Mouse (Mus musculus): ENCODE measurements at regions not wholly inside any gene's neighbourhood (a gene's known extent, or its start where the extent isn't known, plus 50 kb on each side); places are given as distances from the start of the nearest gene placed in this dataset.
"Not testable (repeated sequence)": the region's sequence is repeated elsewhere in the genome, so short reads cannot be mapped to it uniquely, and the experiment has no call there.

DNA sequence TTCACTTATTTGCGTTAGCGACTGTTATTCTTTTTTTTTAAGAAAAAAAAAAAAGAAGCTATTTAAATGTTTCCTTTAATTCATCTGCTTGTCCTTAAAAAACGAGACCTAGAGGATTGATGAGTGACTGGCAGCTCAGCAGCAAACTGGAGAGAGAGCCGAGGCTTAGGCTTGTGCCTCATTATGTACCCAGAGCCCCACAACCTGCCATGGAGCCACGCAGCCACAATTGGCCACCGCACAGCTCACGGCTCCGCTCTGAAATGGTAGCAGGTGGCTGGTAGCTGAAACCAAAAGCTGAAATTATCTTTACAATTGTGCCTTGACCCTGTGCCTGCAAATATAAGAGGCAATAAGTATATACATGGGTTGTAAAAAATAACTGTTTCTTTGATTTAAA lies 273.0 kb upstream of the Snx7 start:
- Histone ChIP-seq H3K9ac (replicated peaks) (no peak overlapping the region), H3K36me3 (replicated peaks; ENCODE audit: control insufficient read depth, insufficient read depth, low read depth) (no peaks in the 10 kb centered on the region), H3K4me3 (ENCODE audit: insufficient read depth in 1 of 2, low read depth in 2 of 2, low read length in 2 of 2) (no peak overlapping the region), H3K9me3 (ENCODE audit: control insufficient read depth, low read length) (no peaks in the 10 kb centered on the region), H3K27me3 (ENCODE audit: control insufficient read depth, insufficient read depth, low read length) (no peaks in the 10 kb centered on the region), H3K4me2 (ENCODE audit: low read depth) (no peak overlapping the region), H3K4me1 (replicated peaks; ENCODE audit: control insufficient read depth in 2 of 2, insufficient read depth in 2 of 2, low read length in 1 of 2) (no peaks in the 10 kb centered on the region), H3K27ac (no peak overlapping the region)
- no peak for ATAC-seq (ENCODE audit: insufficient read depth)
- no peak for DNase-seq (ENCODE audit: low read depth in 3 of 3, low spot score in 3 of 3)
- TF ChIP-seq CTCF (IDR thresholded peaks at IDR 0.05; ENCODE audit: low read depth) (no peak), EP300 (IDR thresholded peaks at IDR 0.05; ENCODE audit: low read depth) (no peak)
- WGBS (ENCODE audit: insufficient replicate concordance): 74% methylated on average over 8 of the region's 8 CpGs

GRCm38 (mm10) chr3:118140108-118140507 lies 271.4 kb upstream of the Snx7 start:
- no peak overlapping the region for H3K4me2 ChIP-seq (ENCODE audit: low read depth)
- no peaks in the 10 kb centered on the region for H3K27me3 ChIP-seq (ENCODE audit: control insufficient read depth, insufficient read depth, low read length)
- H3K4me3 ChIP-seq (ENCODE audit: insufficient read depth in 1 of 2, low read depth in 2 of 2, low read length in 2 of 2): no peak overlapping the region
- WGBS (ENCODE audit: insufficient replicate concordance): 53% methylated on average over 2 of the region's 2 CpGs
- ATAC-seq (ENCODE audit: insufficient read depth): no peak
- no peak for DNase-seq (ENCODE audit: low read depth in 3 of 3, low spot score in 3 of 3)
- H3K9ac ChIP-seq (replicated peaks): no peak overlapping the region
- TF ChIP-seq CTCF (IDR thresholded peaks at IDR 0.05; ENCODE audit: low read depth) (no peak), EP300 (IDR thresholded peaks at IDR 0.05; ENCODE audit: low read depth) (no peak)
- H3K9me3 ChIP-seq (ENCODE audit: control insufficient read depth, low read length): no peaks in the 10 kb centered on the region
- no peaks in the 10 kb centered on the region for H3K36me3 ChIP-seq (replicated peaks; ENCODE audit: control insufficient read depth, insufficient read depth, low read depth)
- H3K27ac ChIP-seq: no peak overlapping the region
- H3K4me1 ChIP-seq (replicated peaks; ENCODE audit: control insufficient read depth in 2 of 2, insufficient read depth in 2 of 2, low read length in 1 of 2): no peaks in the 10 kb centered on the region

DNA sequence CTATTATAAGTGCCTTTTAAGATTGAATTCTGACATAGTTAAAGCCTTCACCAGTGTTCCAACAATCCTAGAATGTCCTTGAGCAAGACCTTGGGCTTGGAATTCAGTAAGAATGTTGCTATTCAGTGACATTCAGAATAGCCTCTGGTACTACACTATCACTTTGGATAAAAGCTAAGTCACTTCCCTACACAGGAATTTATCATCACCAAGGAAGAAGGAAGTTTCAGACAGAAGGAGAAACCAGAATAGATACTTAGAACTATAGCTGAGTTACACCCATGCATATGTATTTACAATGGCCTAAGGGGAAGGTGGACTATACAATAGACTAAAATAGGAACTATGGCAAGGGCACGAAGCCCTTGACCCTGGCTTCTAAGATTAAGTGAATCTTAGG lies 259.6 kb upstream of the Snx7 start:
- H3K27me3 ChIP-seq (ENCODE audit: control insufficient read depth, insufficient read depth, low read length); H3K9ac ChIP-seq (replicated peaks); H3K9me3 ChIP-seq (ENCODE audit: control insufficient read depth, low read length); H3K4me2 ChIP-seq (ENCODE audit: low read depth); H3K4me3 ChIP-seq (ENCODE audit: insufficient read depth in 1 of 2, low read depth in 2 of 2, low read length in 2 of 2); H3K4me1 ChIP-seq (replicated peaks; ENCODE audit: control insufficient read depth in 2 of 2, insufficient read depth in 2 of 2, low read length in 1 of 2); H3K27ac ChIP-seq; ATAC-seq (ENCODE audit: insufficient read depth); DNase-seq (ENCODE audit: low read depth in 3 of 3, low spot score in 3 of 3); H3K36me3 ChIP-seq (replicated peaks; ENCODE audit: control insufficient read depth, insufficient read depth, low read depth): not testable (repeated sequence)
- WGBS (ENCODE audit: insufficient replicate concordance): 60% methylated on average over 1 of the region's 1 CpGs

DNA sequence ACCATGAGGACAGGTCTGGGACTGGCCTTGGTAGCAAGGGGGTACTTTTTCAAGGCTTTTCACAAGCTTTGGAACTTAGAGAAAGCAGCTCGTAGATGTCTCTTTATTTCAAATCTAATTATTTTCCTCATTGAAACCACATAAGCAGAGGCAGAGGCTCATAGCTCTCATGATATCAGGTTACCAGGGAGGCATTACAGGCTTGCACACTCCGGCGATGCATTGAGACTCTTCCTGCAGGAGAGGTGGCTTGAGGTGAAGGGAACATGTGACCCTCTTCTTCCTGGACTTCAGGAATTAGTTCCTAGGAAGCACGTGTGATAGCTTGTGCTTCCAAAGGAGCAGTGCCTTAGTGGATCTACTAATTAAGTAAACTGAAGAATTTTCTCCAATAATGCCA lies 233.9 kb upstream of the Snx7 start:
- no peak overlapping the region for H3K4me3 ChIP-seq (ENCODE audit: insufficient read depth in 1 of 2, low read depth in 2 of 2, low read length in 2 of 2)
- H3K9ac ChIP-seq (replicated peaks): no peak overlapping the region
- TF ChIP-seq CTCF (IDR thresholded peaks at IDR 0.05; ENCODE audit: low read depth): no peak
- TF ChIP-seq EP300 (IDR thresholded peaks at IDR 0.05; ENCODE audit: low read depth): no peak
- no peak for DNase-seq (ENCODE audit: low read depth in 3 of 3, low spot score in 3 of 3)
- no peaks in the 10 kb centered on the region for H3K4me1 ChIP-seq (replicated peaks; ENCODE audit: control insufficient read depth in 2 of 2, insufficient read depth in 2 of 2, low read length in 1 of 2)
- H3K4me2 ChIP-seq (ENCODE audit: low read depth): no peak overlapping the region
- no peaks in the 10 kb centered on the region for H3K9me3 ChIP-seq (ENCODE audit: control insufficient read depth, low read length)
- no peak for ATAC-seq (ENCODE audit: insufficient read depth)
- H3K36me3 ChIP-seq (replicated peaks; ENCODE audit: control insufficient read depth, insufficient read depth, low read depth): no peaks in the 10 kb centered on the region
- H3K27ac ChIP-seq: no peak overlapping the region
- H3K27me3 ChIP-seq (ENCODE audit: control insufficient read depth, insufficient read depth, low read length): no peaks in the 10 kb centered on the region
- WGBS (ENCODE audit: insufficient replicate concordance): 61% methylated on average over 4 of the region's 4 CpGs

GRCm38 (mm10) chr3:118084508-118084907 lies 215.8 kb upstream of the Snx7 start:
- TF ChIP-seq EP300 (IDR thresholded peaks at IDR 0.05; ENCODE audit: low read depth) (no peak), CTCF (IDR thresholded peaks at IDR 0.05; ENCODE audit: low read depth) (no peak)
- ATAC-seq (ENCODE audit: insufficient read depth) (no peak), DNase-seq (ENCODE audit: low read depth in 3 of 3, low spot score in 3 of 3) (no peak)
- H3K4me3 ChIP-seq (ENCODE audit: insufficient read depth in 1 of 2, low read depth in 2 of 2, low read length in 2 of 2): no peak overlapping the region
- no peaks in the 10 kb centered on the region for H3K4me1 ChIP-seq (replicated peaks; ENCODE audit: control insufficient read depth in 2 of 2, insufficient read depth in 2 of 2, low read length in 1 of 2)
- no peak overlapping the region for H3K27ac ChIP-seq
- no peak overlapping the region for H3K9ac ChIP-seq (replicated peaks)
- no peaks in the 10 kb centered on the region for H3K27me3 ChIP-seq (ENCODE audit: control insufficient read depth, insufficient read depth, low read length)
- no peaks in the 10 kb centered on the region for H3K36me3 ChIP-seq (replicated peaks; ENCODE audit: control insufficient read depth, insufficient read depth, low read depth)
- H3K4me2 ChIP-seq (ENCODE audit: low read depth): no peak overlapping the region
- WGBS (ENCODE audit: insufficient replicate concordance): 62% methylated on average over 3 of the region's 3 CpGs
- H3K9me3 ChIP-seq (ENCODE audit: control insufficient read depth, low read length): no peaks in the 10 kb centered on the region

GRCm38 (mm10) chr3:118072363-118072762 lies 203.6 kb upstream of the Snx7 start:
- no peak for DNase-seq (ENCODE audit: low read depth in 3 of 3, low spot score in 3 of 3)
- Histone ChIP-seq H3K4me2 (ENCODE audit: low read depth) (no peak overlapping the region), H3K36me3 (replicated peaks; ENCODE audit: control insufficient read depth, insufficient read depth, low read depth) (no peaks in the 10 kb centered on the region), H3K4me3 (ENCODE audit: insufficient read depth in 1 of 2, low read depth in 2 of 2, low read length in 2 of 2) (no peak overlapping the region), H3K9me3 (ENCODE audit: control insufficient read depth, low read length) (no peaks in the 10 kb centered on the region), H3K4me1 (replicated peaks; ENCODE audit: control insufficient read depth in 2 of 2, insufficient read depth in 2 of 2, low read length in 1 of 2) (no peaks in the 10 kb centered on the region), H3K9ac (replicated peaks) (no peak overlapping the region), H3K27ac (no peak overlapping the region), H3K27me3 (ENCODE audit: control insufficient read depth, insufficient read depth, low read length) (no peaks in the 10 kb centered on the region)
- WGBS (ENCODE audit: insufficient replicate concordance): 59% methylated on average over 3 of the region's 3 CpGs
- no peak for ATAC-seq (ENCODE audit: insufficient read depth)
- TF ChIP-seq CTCF (IDR thresholded peaks at IDR 0.05; ENCODE audit: low read depth) (no peak), EP300 (IDR thresholded peaks at IDR 0.05; ENCODE audit: low read depth) (no peak)

Measured in liver, embryonic 14.5 days (tissue).